Mouse (Mus musculus) lung, adult 2 months (tissue): ENCODE measurements around the gene Ppp2r5c.

Source experiments
- CTCF ChIP-seq: fragments of 200-500 bp; IDR thresholded peaks from 2 replicates; pipeline ENCODE4 v1.5.1; 2011; ENCODE audit warnings: mild to moderate bottlenecking, low read length, control low read depth; ENCODE audit not compliant: insufficient read depth
- POLR2A ChIP-seq: fragments of 200-500 bp; IDR thresholded peaks from 2 replicates; pipeline ENCODE4 v1.6.1; 2011; ENCODE audit warnings: low read depth, mild to moderate bottlenecking, control low read depth, low read length, borderline replicate concordance; ENCODE audit errors: extremely low read depth

DNA sequence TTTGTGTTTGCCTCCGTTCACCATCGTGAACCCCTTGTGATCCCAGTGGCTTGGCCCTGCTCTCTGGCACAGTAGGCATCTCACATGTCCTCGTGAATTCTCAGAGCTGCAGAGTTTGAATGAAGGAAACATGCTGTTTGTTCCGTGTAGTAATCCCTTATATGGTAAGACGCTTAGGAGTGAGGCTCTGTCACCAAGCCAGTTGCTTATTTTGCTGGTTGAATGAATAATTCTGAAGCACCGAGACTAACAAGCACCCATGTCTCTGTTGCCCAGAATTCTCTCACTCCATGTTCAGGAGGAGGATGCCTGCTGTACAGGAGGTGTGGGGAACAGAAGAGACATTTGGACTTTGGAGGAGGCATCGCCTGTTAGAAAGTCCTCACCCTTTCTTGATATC lies 9.1 kb downstream of the Ppp2r5c start:
- TF ChIP-seq POLR2A (no peak), CTCF (no peak)
